Mouse (Mus musculus) layer of hippocampus, adult 9-11 months (tissue): Measurements from ENCODE around the gene Brk1.

Source experiments
- DNase-seq: peaks from one replicate; pipeline ENCODE4 v3.0.0; 2022

Gene Brk1

GRCm38 (mm10) chr6:113604432-113605223, at the start of gene Brk1:
Gene Brk1 (plus strand): TSS chr6:113604772.
- peak; percentile 94 for DNase-seq

DNA sequence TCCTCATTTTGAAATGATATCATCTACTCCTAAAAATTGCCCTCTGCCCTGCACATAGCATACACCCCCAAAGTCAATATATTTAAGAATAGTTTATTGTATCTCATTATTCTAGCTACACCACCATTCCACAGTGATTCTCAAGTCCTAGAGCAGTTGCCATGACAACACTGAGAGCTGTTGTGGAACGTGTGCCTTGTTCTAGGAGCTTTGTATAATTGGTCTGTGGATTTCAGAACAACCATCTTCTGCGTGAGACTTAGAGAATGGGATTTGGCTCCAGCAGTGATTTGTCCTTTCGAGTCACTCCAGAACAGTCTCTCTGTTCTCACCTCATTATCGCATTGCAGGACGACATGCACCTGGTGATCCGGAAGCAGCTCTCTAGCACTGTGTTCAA, 44.8 kb upstream of the Brk1 start:
- peak; percentile 42 for DNase-seq

DNA sequence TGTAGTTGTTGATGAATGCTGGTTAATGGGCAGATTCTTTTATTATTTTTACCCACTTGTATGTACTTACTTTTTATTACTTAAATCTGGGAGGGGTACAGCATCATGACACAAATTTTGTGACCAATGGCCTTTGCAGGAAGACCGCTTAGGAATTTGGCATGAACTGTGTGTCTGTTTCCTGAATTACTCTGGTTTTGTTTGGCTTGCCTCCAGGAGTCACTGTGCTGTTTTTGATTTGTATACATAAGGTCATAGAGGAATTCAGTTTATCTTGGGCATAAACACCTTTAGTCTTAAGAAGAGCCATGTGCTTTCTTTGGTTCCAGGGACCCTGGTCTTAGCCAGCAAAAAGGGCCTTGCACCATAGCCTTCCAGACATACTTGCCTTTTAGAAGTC, 40.0 kb upstream of the Brk1 start:
- no peak for DNase-seq

- DNase-seq, result peak; percentile 70
Measured at GRCm38 (mm10) chr6:113576044-113576443, 28.5 kb upstream of the Brk1 start.

DNA sequence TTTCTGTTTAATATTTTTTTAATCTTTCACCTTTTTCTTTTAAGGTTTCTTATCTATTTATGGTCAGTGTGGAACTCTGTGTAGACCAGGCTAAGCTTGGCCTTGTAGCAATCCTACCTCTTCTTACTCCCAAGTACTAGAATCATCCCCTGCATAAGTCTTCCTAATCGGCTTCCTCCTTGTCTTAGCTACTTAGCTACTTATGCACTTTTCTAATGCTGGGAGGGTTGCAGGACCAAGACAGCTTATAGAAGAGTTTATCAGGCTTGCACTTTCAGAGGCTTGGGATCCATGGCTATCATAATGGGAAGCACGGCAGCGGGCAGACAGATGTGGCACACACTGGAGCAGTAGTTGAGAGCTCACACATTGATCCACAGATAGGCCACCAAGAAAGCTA, 25.3 kb upstream of the Brk1 start:
- DNase-seq, result no peak

GRCm38 (mm10) chr6:113583023-113583422, 21.5 kb upstream of the Brk1 start:
- no peak for DNase-seq

DNA sequence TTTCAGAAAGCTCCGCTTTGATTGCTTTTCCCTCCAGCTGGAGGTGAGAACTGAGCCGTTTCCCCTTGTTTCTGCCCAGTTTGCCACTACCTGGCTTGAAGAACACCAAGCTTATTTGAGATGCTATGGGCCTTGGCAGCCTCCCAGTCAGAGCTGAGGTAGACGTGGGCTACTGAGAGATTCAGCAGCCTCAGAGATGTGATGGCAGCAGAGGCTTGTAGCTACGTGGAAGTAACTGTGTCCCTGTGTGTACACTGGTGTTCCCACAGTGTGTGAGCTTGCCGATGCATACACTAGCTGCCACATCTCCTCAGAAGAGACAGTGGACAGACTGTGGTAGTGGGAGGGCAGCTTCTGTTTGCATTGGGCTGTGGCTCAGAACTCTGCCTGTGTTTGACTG, 19.5 kb upstream of the Brk1 start:
- no peak for DNase-seq

- DNase-seq, result no peak
Measured at GRCm38 (mm10) chr6:113586466-113587183, 17.9 kb upstream of the Brk1 start.

DNA sequence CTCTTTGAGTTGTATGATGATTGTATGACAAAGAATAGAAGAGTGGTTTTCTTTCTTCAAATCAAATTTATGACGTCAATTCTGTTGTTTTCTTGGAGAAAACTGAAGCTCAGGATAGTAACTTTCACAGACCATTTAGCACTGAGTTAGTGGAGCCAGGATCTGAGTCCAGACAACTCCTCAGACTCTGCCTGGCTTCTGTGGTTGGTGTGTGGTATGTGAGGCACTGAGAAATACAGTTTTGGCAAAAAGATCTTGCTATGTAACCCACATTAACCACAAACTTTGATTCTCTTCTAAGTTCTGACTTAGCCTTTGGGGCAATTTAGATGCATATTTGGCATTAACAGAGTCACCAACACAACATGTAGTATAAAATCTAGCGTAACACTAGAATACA, 11.9 kb upstream of the Brk1 start:
- DNase-seq, result no peak

DNA sequence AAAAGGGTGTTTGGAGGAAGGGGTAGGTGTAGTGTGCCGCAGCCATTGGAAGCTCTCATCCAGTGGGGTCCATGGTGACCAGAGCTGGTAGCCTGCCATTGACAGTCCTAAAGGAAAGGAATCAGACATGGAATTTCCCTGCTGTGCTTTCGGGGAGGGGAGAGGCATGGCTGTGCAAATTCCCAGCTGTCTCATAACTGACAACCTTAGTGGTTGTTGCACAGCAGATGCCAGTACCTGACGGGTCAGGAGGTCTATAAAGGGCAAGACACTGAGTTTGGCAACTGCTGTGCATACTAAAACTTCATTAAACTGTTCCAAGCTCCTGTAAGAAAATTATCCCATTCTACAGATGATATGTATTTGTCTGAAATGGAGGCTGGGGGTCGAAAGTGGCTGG, 6.6 kb upstream of the Brk1 start:
- no peak for DNase-seq

DNA sequence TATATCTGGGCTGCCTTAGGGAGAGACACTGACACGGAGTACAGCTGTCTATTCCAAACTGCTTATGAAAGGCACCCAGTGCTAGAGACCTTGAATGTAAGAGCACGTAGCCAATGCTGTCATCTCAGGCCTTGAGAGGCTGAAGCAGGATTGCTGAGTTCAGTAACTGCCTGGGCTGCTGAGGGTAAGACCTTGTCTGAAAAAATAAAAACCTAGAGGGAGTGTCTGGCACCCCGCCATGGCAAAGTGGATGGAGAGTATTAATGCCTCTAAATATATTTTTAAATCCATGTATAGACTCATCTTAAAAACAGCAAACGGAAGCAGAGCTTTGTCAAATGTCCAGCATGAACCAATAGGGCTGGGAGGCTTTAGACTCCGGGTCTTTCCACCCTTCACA, 4.7 kb upstream of the Brk1 start:
- no peak for DNase-seq

DNA sequence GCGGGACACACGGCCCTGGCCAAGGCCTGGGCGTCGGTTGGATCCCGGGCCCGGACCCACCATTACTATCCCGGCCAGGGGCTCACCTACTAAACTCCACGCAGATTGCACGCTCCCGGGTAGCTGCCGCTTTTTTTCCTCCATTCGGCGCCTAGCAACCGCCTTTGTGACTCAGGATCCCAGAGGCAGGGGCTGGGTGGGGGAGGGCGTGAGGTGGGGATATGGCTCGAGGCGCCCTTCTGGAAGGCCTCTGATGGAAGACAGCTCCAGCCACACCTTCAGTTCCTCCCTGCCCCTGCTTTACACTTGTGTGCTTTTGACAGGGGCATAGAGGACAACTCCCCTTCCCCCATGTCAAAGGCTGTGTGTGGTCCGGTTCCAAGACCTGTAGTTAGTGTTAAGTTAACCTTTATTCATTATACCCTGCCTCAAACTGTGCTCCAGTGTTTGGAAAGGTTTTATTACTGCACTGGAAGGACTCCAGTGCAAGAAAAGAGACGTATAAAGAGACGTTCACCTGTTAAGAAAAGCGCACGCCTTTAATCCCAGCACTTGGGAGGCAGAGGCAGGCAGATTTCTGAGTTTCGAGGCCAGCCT, 3.9 kb upstream of the Brk1 start, which contains the start of gene Fancd2os:
Gene Fancd2os (minus strand): TSS at position 173 of the 597 bp plus-strand sequence.
- no peak for DNase-seq

DNA sequence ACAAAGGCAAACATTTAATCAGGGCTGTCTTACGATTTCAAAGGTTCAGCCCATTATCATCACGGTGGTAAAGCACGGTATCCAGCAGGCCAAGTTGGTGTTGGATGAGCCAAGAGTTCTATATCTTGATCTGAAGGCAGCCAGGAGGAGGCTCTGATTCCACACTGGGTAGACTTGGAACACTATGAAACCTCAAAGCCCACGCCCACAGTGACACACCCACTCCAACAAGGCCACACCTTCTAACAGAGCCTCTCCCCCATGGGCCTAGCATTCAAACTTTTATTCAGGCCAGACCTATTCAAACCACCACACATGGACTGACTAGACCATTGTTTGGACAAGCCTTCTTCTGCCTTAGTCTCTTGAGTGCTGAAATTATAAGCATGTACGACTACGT, 1.8 kb upstream of the Brk1 start:
- no peak for DNase-seq

- no peak for DNase-seq
Measured at GRCm38 (mm10) chr6:113603993-113604392, 579 bp upstream of the Brk1 start.

DNA sequence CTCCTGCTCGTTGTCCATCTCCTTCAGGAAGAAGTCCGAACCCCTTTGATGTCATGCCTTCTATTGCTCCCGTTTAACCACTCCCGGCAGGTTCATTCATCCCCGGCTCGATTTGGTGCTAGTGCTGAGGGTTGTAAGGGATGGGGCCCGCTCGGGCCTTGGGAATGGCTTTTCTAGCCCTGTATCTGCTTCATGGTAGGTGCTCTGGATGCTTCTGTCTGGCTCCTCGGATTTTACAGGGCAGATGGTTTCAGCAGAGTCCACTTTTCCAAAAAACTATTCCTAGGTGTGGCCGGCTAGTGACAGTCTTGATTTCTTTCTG, 613 bp downstream of the Brk1 start:
- DNase-seq, result no peak

DNA sequence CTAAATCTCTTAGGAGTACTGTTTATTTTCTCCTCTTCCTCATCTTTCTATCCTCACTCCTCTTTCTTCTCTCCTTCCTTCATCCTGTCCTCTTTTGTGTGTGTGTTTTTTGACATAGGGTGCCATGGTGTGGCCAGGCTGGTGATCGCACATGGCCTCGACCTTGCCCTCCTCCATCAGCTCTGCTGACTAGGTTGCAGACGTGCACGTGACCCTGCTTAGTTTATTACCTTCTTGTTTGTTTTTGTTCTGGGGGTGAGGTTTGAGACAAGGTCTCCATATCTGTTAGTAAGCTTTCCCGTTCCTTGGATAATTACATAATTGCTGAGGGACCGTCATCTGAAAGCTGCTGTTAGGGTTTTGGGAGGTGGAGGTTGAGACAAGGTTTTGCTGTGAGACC, 4.3 kb downstream of the Brk1 start:
- DNase-seq, result no peak

GRCm38 (mm10) chr6:113609293-113609692, 4.7 kb downstream of the Brk1 start:
- DNase-seq, result no peak

DNA sequence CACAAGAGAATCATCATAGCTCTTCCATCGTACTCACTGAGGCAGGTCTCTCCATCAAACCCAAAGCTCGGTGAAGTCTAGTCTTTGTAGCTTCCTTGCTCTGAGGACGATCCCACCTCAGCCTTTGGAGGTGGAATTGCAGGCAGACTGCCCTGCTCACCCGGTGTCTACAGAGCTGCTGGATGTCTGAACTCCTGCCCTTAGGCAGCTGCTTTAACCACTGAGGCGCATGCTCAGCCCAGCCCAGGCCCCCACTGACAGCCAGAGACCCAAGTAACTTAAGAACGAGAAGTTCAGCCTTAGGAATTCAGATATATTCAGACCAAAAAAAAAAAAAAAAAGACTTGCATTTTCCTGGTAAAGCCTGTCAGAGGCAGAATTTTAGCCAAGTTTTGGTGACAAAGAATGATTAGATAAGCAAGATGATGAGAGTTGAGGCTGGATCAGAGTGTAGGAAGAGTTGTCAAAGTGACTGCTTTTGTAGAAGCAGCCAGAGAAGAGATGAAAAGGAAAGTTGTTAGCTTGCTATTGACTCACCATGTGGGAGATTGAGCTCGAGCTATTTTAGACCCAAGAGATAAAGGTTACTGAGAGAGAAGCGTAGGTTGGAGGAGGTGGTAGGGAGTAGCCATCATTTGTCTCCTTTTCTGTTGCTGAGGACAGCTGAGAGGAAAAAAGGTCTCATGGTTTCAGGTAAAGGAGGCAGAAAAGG, 7.8 kb downstream of the Brk1 start:
- DNase-seq, result no peak

DNA sequence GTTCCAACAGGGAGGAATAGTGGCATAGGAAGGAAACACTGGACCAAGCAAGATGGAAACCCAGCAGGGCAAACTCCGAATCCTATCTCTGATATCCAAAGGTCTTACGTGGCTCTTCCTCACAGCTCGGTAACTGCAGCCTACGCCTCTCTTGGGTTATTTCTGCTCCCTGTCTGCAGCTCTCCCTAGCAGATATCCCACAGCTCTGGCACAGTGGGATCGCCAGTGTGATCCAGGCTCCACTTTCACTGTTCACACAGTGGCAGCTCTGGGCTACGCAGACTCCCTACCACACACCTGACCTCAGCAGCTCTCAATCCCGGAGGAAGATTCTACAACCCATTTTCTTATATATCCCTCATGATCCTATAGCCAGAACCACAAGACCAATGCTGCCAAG, 9.6 kb downstream of the Brk1 start:
- DNase-seq, result no peak

GRCm38 (mm10) chr6:113614997-113615396, 10.4 kb downstream of the Brk1 start:
- peak; percentile 67 for DNase-seq

DNA sequence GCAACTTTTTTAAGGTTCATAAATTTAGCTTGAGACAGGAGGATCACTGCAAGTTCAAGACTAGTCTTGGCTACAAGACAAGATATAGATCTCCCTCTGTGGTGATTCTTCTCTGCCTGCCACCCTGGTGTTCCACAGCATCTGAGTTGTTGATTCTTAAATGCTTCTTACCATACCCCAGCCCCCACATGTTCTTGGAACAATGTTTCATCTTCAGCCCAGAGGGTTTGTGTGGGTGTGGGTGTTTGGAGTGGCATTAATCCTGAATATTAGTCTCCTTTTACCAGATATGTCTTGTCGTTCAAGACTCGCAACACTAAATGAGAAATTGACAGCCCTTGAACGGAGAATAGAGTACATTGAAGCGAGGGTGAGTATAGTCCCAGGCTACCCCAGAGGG, 10.9 kb downstream of the Brk1 start:
- DNase-seq, result no peak

DNA sequence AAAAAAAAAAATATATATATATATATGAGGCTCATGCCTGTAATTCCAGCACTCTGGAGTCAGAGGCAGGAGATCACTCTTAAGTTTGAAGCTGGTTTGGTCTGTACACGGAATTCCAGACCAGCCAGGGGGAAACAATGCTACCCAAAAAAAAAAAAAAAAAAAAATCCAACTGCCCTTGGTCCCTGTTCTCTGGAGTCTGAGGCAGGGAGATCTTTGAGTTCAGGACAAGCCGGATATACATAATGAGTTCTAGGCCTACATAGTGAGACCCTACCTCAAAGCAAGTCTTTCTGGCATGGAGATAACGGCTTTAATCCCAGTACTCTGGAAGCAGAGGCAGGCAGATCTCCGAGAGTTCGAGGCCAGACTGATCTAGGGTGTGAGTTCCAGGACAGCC, 18.8 kb downstream of the Brk1 start:
- DNase-seq, result no peak

- DNase-seq, result peak; percentile 91
Measured at GRCm38 (mm10) chr6:113623941-113624751, 19.6 kb downstream of the Brk1 start, which contains the start of gene Vhl. Gene Vhl (plus strand): TSS chr6:113623959.
